In genomic region chr10:79964727-79965126, GRCm38 (mm10) we compare ENCODE assay signal across 27 mouse cellular contexts. TPM values are rescaled to one million over a fixed set of nuclear protein-coding genes. Genes with fewer than 3 reads are reported as not detected.
"Had no signal": no experiment of that assay in that cellular context is flagged by ENCODE, and none has a peak within 500 bp of the region (broad histone marks: within the 10 kb centered on the region; RNA-seq: fewer than 3 reads in every experiment).

No protein-coding gene starts in this region.

- H3K27ac ChIP-seq: embryonic facial prominence, embryonic 10.5 days; embryonic facial prominence, embryonic 12.5 days; embryonic facial prominence, embryonic 13.5 days; embryonic facial prominence, embryonic 15.5 days; forebrain, embryonic 10.5 days; forebrain, embryonic 12.5 days; forebrain, embryonic 13.5 days; forebrain, embryonic 15.5 days; gastrocnemius, adult 2 months; heart, adult 2 months had no signal

- H3K4me2 ChIP-seq: embryonic facial prominence, embryonic 12.5 days; embryonic facial prominence, embryonic 13.5 days; embryonic facial prominence, embryonic 15.5 days; forebrain, embryonic 12.5 days; forebrain, embryonic 13.5 days; forebrain, embryonic 15.5 days had no signal

- H3K4me3 ChIP-seq: embryonic facial prominence, embryonic 10.5 days; embryonic facial prominence, embryonic 12.5 days; embryonic facial prominence, embryonic 13.5 days; embryonic facial prominence, embryonic 15.5 days; erythroblast, embryonic 14.5 days; forebrain, embryonic 10.5 days; forebrain, embryonic 12.5 days; forebrain, embryonic 13.5 days; forebrain, embryonic 15.5 days; gastrocnemius, adult 2 months; heart, adult 2 months had no signal

- H3K9me3 ChIP-seq: embryonic facial prominence, embryonic 10.5 days; embryonic facial prominence, embryonic 12.5 days; embryonic facial prominence, embryonic 13.5 days; embryonic facial prominence, embryonic 15.5 days; forebrain, embryonic 10.5 days; forebrain, embryonic 12.5 days; forebrain, embryonic 13.5 days; forebrain, embryonic 15.5 days had no signal

- ATAC-seq: forebrain, embryonic 13.5 days; forebrain, embryonic 14.5 days; forebrain, embryonic 15.5 days; forebrain, embryonic 16.5 days; forebrain, postnatal 0 days had no signal

- H3K27me3 ChIP-seq: embryonic facial prominence, embryonic 13.5 days; embryonic facial prominence, embryonic 15.5 days had no signal

- DNase-seq: cerebellum, adult 2 months; cerebellum, adult 8-10 months; cerebellum, adult 9-11 months; cerebellum, postnatal 10 days; cerebellum, postnatal 14 days; cerebellum, postnatal 25 days; cerebellum, postnatal 36 days; embryo, embryonic 11 days; forebrain, postnatal 0 days; gastrocnemius, adult 2 months; gastrocnemius, postnatal 10 days; gastrocnemius, postnatal 14 days; gastrocnemius, postnatal 25 days; gastrocnemius, postnatal 36 days; heart, adult 18-20 months; heart, adult 2 months had no signal

- H3K9ac ChIP-seq: embryonic facial prominence, embryonic 12.5 days; embryonic facial prominence, embryonic 13.5 days; embryonic facial prominence, embryonic 15.5 days; forebrain, embryonic 12.5 days; forebrain, embryonic 13.5 days; forebrain, embryonic 15.5 days; forebrain, postnatal 0 days had no signal

RNA-seq across cellular contexts. Expression of gene Grin3b, which starts 5.8 kb away (rescaled TPM):
- polyA plus RNA-seq: erythroblast, embryonic 14.5 days had no signal
